Comparison of ENCODE assay signal across 8 mouse cellular contexts in the genomic region with DNA sequence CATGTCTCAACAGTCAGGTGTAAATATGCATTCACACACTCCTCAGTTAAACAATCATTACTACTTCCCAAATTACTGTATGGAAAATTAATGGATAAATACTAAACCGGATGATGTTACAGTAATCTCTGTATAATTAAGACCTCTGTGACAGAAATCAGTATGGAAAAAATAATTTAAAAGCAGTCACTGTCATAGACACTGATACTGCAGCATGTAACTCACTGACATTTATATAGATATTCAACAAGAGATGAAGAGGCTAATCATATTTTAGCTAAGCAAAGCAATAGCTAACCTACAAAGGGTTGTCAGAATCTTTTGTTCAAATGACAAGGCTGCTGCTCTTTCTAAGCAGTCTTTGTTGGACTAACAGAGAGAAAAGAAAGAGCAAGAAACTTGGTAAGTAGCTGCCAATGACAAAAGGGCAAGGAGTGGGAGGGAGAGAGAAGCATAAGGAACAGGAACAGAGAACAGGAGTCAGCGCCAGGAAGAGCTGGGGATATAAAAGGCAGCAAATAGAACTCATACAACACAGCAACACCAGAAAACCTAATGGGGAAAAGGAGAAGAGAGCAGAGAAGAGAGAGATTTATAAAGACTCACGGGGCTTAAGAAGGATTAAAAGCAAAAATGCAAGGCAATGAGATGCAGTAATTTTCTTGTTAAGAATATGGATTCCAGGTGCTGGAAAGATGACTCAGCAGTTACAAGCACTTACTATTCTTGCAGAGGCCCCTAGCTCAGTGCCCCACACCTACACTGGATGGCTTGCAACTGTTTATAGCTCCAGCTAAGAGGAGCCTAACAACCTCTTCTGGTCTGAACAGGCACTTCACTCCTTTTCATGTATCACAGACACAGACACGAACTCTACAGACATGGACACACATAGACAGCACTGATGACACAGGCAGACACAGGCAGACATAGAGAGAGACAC.
DNase-seq lines count a peak whose midpoint lies in the region; ATAC-seq lines count a peak whose summit lies in the region.

No protein-coding gene starts in this region.

- no peaks in the 10 kb centered on the region for H3K27me3 ChIP-seq in hindbrain, embryonic 10.5 days (ENCODE audit: insufficient read depth, poor library complexity, severe bottlenecking)

- H3K27ac ChIP-seq in hindbrain, embryonic 10.5 days: peak overlapping the region; percentile 59

- ATAC-seq in megakaryocyte progenitor cell, adult 5-6 weeks (replicated peaks; ENCODE audit: poor library complexity): peak; percentile 42
- no peak; the same call in 1 of the 2 replicates for ATAC-seq in megakaryocyte-erythroid progenitor cell, adult 5-6 weeks (replicated peaks; ENCODE audit: low FRiP score, low TSS enrichment, poor library complexity, severe bottlenecking)

- DNase-seq in cerebellum, adult 9-11 months: peak; percentile 14
- no peak for DNase-seq in cerebellum, adult 11-12 months
- peak; percentile 31 for DNase-seq in adipocyte (ENCODE audit: low spot score)
- DNase-seq in hindbrain, embryonic 10.5 days (ENCODE audit: low spot score): peak; percentile 8
- no peak for DNase-seq in thymus, postnatal 25 days
- no peak for DNase-seq in urinary bladder, postnatal 36 days (ENCODE audit: low spot score in 2 of 2)

- H3K4me1 ChIP-seq in hindbrain, embryonic 10.5 days (replicated peaks): peaks cover 16% of the 10 kb centered on the region

- 49% methylated on average over 4 of the region's 4 CpGs for WGBS in hindbrain, embryonic 10.5 days

- H3K36me3 ChIP-seq in hindbrain, embryonic 10.5 days: no peaks in the 10 kb centered on the region

- H3K9me3 ChIP-seq in hindbrain, embryonic 10.5 days: no peaks in the 10 kb centered on the region

- H3K4me3 ChIP-seq in hindbrain, embryonic 10.5 days: no peak overlapping the region

Comparison
In these comparisons a context has a peak if more than half of its experiments do, and no peak if none do; other contexts are left out.
1. DNase-seq: peak in cerebellum, adult 9-11 months (single experiment), adipocyte (single experiment) and hindbrain, embryonic 10.5 days (single experiment); none in cerebellum, adult 11-12 months (single experiment), thymus, postnatal 25 days (single experiment) and urinary bladder, postnatal 36 days (0 of 2).